Mouse (Mus musculus): Measurements from ENCODE around the gene Krtap4-7.
"Not testable (repeated sequence)": the region's sequence is repeated elsewhere in the genome, so short reads cannot be mapped to it uniquely, and the experiment has no call there.

Gene Krtap4-7

GRCm38 (mm10) chr11:99643635-99644139 lies at the start of gene Krtap4-7:
Krtap4-7 (minus strand) TSS chr11:99644089.
- DNase-seq (ENCODE audit: inconsistent ontology term), result not testable (repeated sequence)

- DNase-seq (ENCODE audit: inconsistent ontology term), result no peak
These were observed 46.6 kb upstream of the Krtap4-7 start, which contains the start of gene Gm14190 for GRCm38 (mm10) chr11:99690463-99690862. Gm14190 (minus strand) TSS chr11:99690740.

GRCm38 (mm10) chr11:99685235-99685634 lies 41.3 kb upstream of the Krtap4-7 start:
- not testable (repeated sequence) for DNase-seq (ENCODE audit: inconsistent ontology term)

GRCm38 (mm10) chr11:99683481-99683880 lies 39.6 kb upstream of the Krtap4-7 start:
- DNase-seq (ENCODE audit: inconsistent ontology term), result no peak

- DNase-seq (ENCODE audit: inconsistent ontology term), result no peak
These were observed 22.0 kb upstream of the Krtap4-7 start, which contains the start of gene Krtap4-6 for GRCm38 (mm10) chr11:99665860-99666259. Krtap4-6 (minus strand) TSS chr11:99665960.

GRCm38 (mm10) chr11:99662802-99663201 lies 18.9 kb upstream of the Krtap4-7 start:
- no peak for DNase-seq (ENCODE audit: inconsistent ontology term)

GRCm38 (mm10) chr11:99659256-99659655 lies 15.4 kb upstream of the Krtap4-7 start:
- DNase-seq (ENCODE audit: inconsistent ontology term), result peak; percentile 78

GRCm38 (mm10) chr11:99658467-99659010 lies 14.7 kb upstream of the Krtap4-7 start, which contains the start of gene Gm11563:
Gm11563 (minus strand) TSS chr11:99658960.
- not testable (repeated sequence) for DNase-seq (ENCODE audit: inconsistent ontology term)

GRCm38 (mm10) chr11:99657051-99657450 lies 13.2 kb upstream of the Krtap4-7 start:
- DNase-seq (ENCODE audit: inconsistent ontology term), result no peak

- DNase-seq (ENCODE audit: inconsistent ontology term), result no peak
These were observed 6.2 kb upstream of the Krtap4-7 start, which contains the start of gene Gm11555 for GRCm38 (mm10) chr11:99650136-99650535. Gm11555 (minus strand) TSS chr11:99650236.

GRCm38 (mm10) chr11:99646444-99646843 lies 2.6 kb upstream of the Krtap4-7 start:
- no peak for DNase-seq (ENCODE audit: inconsistent ontology term)

GRCm38 (mm10) chr11:99644351-99644750 lies 462 bp upstream of the Krtap4-7 start:
- no peak for DNase-seq (ENCODE audit: inconsistent ontology term)

GRCm38 (mm10) chr11:99640926-99641325 lies 3.0 kb downstream of the Krtap4-7 start:
- no peak for DNase-seq (ENCODE audit: inconsistent ontology term)

GRCm38 (mm10) chr11:99637086-99637485 lies 6.8 kb downstream of the Krtap4-7 start:
- no peak for DNase-seq (ENCODE audit: inconsistent ontology term)

GRCm38 (mm10) chr11:99634653-99635134 lies 9.2 kb downstream of the Krtap4-7 start, which contains the start of gene Krtap4-2:
Krtap4-2 (minus strand) TSS chr11:99635084.
- DNase-seq (ENCODE audit: inconsistent ontology term), result no peak

GRCm38 (mm10) chr11:99633293-99633692 lies 10.6 kb downstream of the Krtap4-7 start:
- DNase-seq (ENCODE audit: inconsistent ontology term), result no peak

GRCm38 (mm10) chr11:99630890-99631289 lies 13.0 kb downstream of the Krtap4-7 start:
- DNase-seq (ENCODE audit: inconsistent ontology term), result no peak

GRCm38 (mm10) chr11:99628138-99628537 lies 15.8 kb downstream of the Krtap4-7 start, which contains the start of gene Krtap4-1:
Krtap4-1 (minus strand) TSS chr11:99628238.
- no peak for DNase-seq (ENCODE audit: inconsistent ontology term)

- DNase-seq (ENCODE audit: inconsistent ontology term), result no peak
These were observed 23.6 kb downstream of the Krtap4-7 start, which contains the start of gene Gm11562 for GRCm38 (mm10) chr11:99620335-99620734. Gm11562 (minus strand) TSS chr11:99620435.

- peak; percentile 57 for DNase-seq (ENCODE audit: inconsistent ontology term)
These were observed 29.0 kb downstream of the Krtap4-7 start, which contains the start of gene Krtap2-4 for GRCm38 (mm10) chr11:99614796-99615363. Krtap2-4 (minus strand) TSS chr11:99614846.

- DNase-seq (ENCODE audit: inconsistent ontology term), result not testable (repeated sequence)
These were observed 33.8 kb downstream of the Krtap4-7 start, which contains the start of gene Gm11937 for GRCm38 (mm10) chr11:99610089-99610488. Gm11937 (minus strand) TSS chr11:99610189.

GRCm38 (mm10) chr11:99609126-99609525 lies 34.8 kb downstream of the Krtap4-7 start:
- DNase-seq (ENCODE audit: inconsistent ontology term), result no peak

Data from Muller cell, postnatal 12 days (primary cell).